Mouse (Mus musculus) testis, adult 2 months (tissue): ENCODE measurements around the gene Erich2. TPM values are rescaled to one million over a fixed set of nuclear protein-coding genes. Genes with fewer than 3 reads are reported as not detected.

ENCODE experiments used
- H3K27ac ChIP-seq: fragments of 200-500 bp; 2 replicates; pipeline ENCODE4 v1.5.1; 2012; ENCODE audit warnings: low read depth, low read length; ENCODE audit not compliant: control insufficient read depth, insufficient read depth
- H3K27me3 ChIP-seq: fragments of 200-500 bp; 2 replicates; pipeline ENCODE4 v1.6.1; 2012; ENCODE audit warnings: mild to moderate bottlenecking, low read length, moderate library complexity; ENCODE audit not compliant: control insufficient read depth, insufficient read depth
- H3K36me3 ChIP-seq: fragments of 200-500 bp; 2 replicates; pipeline ENCODE4 v1.6.1; 2012; ENCODE audit warnings: mild to moderate bottlenecking, low read length; ENCODE audit not compliant: control insufficient read depth, insufficient read depth
- H3K4me1 ChIP-seq: fragments of 200-500 bp; 2 replicates; pipeline ENCODE4 v1.6.1; 2012; ENCODE audit warnings: low read length; ENCODE audit not compliant: control insufficient read depth, insufficient read depth
- H3K4me3 ChIP-seq: fragments of 200-500 bp; 2 replicates; pipeline ENCODE4 v1.5.1; 2012; ENCODE audit warnings: low read depth, mild to moderate bottlenecking, low read length, moderate library complexity, mixed read lengths; ENCODE audit not compliant: control insufficient read depth
- CTCF ChIP-seq: fragments of 200-500 bp; IDR thresholded peaks from 2 replicates; pipeline ENCODE4 v1.5.1; 2012; ENCODE audit warnings: low read depth, mild to moderate bottlenecking, inconsistent platforms, low read length, moderate library complexity; ENCODE audit not compliant: control insufficient read depth, insufficient read depth, insufficient replicate concordance
- POLR2A ChIP-seq: fragments of 200-500 bp; IDR thresholded peaks from 2 replicates; pipeline ENCODE4 v1.6.1; 2012; ENCODE audit warnings: low read depth, mild to moderate bottlenecking, inconsistent platforms, low read length, moderate library complexity; ENCODE audit not compliant: control insufficient read depth
- polyA plus RNA-seq: library from polyadenylated mRNA; depleted of rRNA; stranded (reverse); fragments of >200 nt; gene quantifications from 2 replicates; pipeline ENCODE4 v1.2.3, GENCODE M21; 2012; rRNA removed

Gene Erich2
- polyA plus RNA-seq, 1 experiment: 163 TPM

DNA sequence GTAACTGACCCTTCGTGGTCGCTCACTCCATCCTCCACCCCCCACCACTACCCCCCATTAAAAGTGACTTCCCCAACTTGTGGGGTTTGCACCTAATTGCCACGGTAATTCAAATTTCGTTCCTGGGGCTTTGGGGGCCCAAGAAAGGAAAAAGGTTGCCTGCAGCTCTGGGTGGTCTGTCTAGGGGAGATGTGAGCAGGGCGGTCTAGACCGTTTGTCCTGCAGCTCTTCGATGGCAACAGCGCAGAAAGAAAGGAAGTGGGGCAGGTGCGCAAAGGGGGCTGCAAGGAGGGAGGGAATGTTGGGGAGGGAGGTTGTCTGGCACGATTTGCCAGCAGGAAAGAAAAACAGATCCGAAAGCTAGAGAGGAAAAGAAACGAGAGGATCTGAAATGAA lies 59.1 kb downstream of the Erich2 start:
- TF ChIP-seq POLR2A (no peak), CTCF (no peak)
- Histone ChIP-seq H3K36me3 (no peaks in the 10 kb centered on the region), H3K27ac (no peak overlapping the region), H3K4me1 (peaks cover 17% of the 10 kb centered on the region), H3K4me3 (no peak overlapping the region), H3K27me3 (no peaks in the 10 kb centered on the region; the same call in none of the 2 replicates)

DNA sequence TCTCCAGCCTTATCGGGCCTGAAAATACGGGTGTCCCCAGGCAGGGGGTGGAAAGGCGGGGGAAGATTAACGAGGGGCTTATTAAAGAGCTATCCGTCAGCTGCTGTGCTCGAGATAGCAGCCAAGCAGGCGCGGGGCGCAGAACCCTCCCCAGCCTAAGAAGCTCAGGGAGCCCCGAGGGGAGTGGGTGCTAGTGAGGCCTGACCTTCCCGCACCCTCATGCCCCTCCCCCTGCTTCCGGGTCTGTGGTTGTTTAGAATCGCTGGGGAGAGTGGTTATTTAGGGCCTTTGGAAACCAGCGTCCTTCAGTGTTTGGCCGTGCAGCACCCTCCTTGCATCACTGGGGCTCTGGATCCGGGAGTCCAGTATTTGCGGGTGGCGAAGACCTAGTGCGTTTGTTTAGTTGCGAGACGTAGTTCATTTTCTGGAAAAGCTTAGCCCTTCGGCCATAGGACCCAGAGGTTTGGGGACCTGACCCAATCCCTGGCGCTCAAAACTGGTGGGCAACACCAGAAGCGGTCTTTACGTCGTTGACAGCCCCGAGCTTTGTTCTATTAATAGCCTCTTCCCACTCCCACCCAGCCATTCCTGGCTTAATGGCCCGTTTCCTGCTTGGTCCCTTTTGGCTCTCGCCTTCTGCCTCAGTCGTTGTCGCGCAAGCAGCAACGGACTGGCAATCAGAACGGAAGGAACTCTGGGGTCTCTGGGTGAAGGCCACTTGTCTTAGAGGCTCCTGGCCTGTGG lies 59.8 kb downstream of the Erich2 start:
- TF ChIP-seq POLR2A: no peak
- no peak for TF ChIP-seq CTCF
- Histone ChIP-seq H3K27ac (no peak overlapping the region), H3K4me3 (no peak overlapping the region), H3K4me1 (peaks cover 15% of the 10 kb centered on the region), H3K36me3 (no peaks in the 10 kb centered on the region), H3K27me3 (no peaks in the 10 kb centered on the region; the same call in none of the 2 replicates)

GRCm38 (mm10) chr2:70571698-70572097 lies 63.1 kb downstream of the Erich2 start:
- Histone ChIP-seq H3K36me3 (no peaks in the 10 kb centered on the region), H3K4me3 (no peak overlapping the region), H3K27ac (no peak overlapping the region), H3K27me3 (no peaks in the 10 kb centered on the region; the same call in 1 of the 2 replicates), H3K4me1 (peaks cover 12% of the 10 kb centered on the region)
- TF ChIP-seq CTCF (no peak), POLR2A (no peak)

GRCm38 (mm10) chr2:70572251-70572650 lies 63.6 kb downstream of the Erich2 start:
- Histone ChIP-seq H3K36me3 (no peaks in the 10 kb centered on the region), H3K4me1 (peaks cover 9% of the 10 kb centered on the region)
- TF ChIP-seq CTCF (no peak), POLR2A (no peak)

GRCm38 (mm10) chr2:70573544-70574210 lies 65.1 kb downstream of the Erich2 start:
- peaks cover 2% of the 10 kb centered on the region; the same call in 1 of the 2 replicates for H3K4me1 ChIP-seq
- TF ChIP-seq POLR2A (no peak), CTCF (no peak)
- H3K36me3 ChIP-seq: no peaks in the 10 kb centered on the region
- H3K4me3 ChIP-seq: no peak overlapping the region
- H3K27me3 ChIP-seq: no peaks in the 10 kb centered on the region
- H3K27ac ChIP-seq: no peak overlapping the region

More at GRCm38 (mm10) chr2:70572251-70572650, 63.6 kb downstream of the Erich2 start:
- Histone ChIP-seq H3K27me3 (no peaks in the 10 kb centered on the region; the same call in 1 of the 2 replicates), H3K4me3 (no peak overlapping the region), H3K27ac (no peak overlapping the region)

- Histone ChIP-seq H3K4me1 (no peaks in the 10 kb centered on the region), H3K36me3 (no peaks in the 10 kb centered on the region), H3K27me3 (no peaks in the 10 kb centered on the region), H3K4me3 (no peak overlapping the region), H3K27ac (no peak overlapping the region)
- TF ChIP-seq POLR2A (no peak), CTCF (no peak)
Measured at GRCm38 (mm10) chr2:70588200-70588599, 79.6 kb downstream of the Erich2 start.

Other genes with a start within 250 kb of the Erich2 start
- 0.24 TPM in 1 of 2 replicates, not detected in the other for gene Sp5, start 33.9 kb upstream of the Erich2 start, polyA plus RNA-seq
- gene Gad1, start 44.3 kb downstream of the Erich2 start, polyA plus RNA-seq: 0.69 and 1.5 TPM in 2 replicates
- 334 and 337 TPM in 2 replicates for gene Gorasp2, start 152.8 kb downstream of the Erich2 start, polyA plus RNA-seq
- 0.12 and 0.22 TPM in 2 replicates for gene Gm26558, start 153.3 kb downstream of the Erich2 start, polyA plus RNA-seq